Mouse (Mus musculus) hindbrain, embryonic 10.5 days (tissue): ENCODE measurements at regions not wholly inside any gene's neighbourhood (a gene's known extent, or its start where the extent isn't known, plus 50 kb on each side); places are given as distances from the start of the nearest gene placed in this dataset.

ENCODE experiments used
- DNase-seq: peaks from one replicate; pipeline ENCODE4 v3.0.0-alpha.2; 2017; ENCODE audit warnings: low spot score
- H3K27ac ChIP-seq: fragments of 300-500 bp; sonication (generic); 2 replicates; pipeline ENCODE4 v1.5.1; 2016; ENCODE audit warnings: mild to moderate bottlenecking, moderate library complexity
- H3K27me3 ChIP-seq: fragments of 300-500 bp; sonication (generic); 2 replicates; pipeline ENCODE4 v1.6.1; 2016; ENCODE audit warnings: mild to moderate bottlenecking; ENCODE audit not compliant: poor library complexity, insufficient read depth, severe bottlenecking
- H3K36me3 ChIP-seq: fragments of 300-500 bp; sonication (generic); 2 replicates; pipeline ENCODE4 v1.6.1; 2016; ENCODE audit warnings: mild to moderate bottlenecking, moderate library complexity
- H3K4me1 ChIP-seq: fragments of 300-500 bp; sonication (generic); replicated peaks from 2 replicates; pipeline ENCODE4 v1.6.1; 2016; ENCODE audit warnings: mild to moderate bottlenecking
- H3K4me3 ChIP-seq: fragments of 300-500 bp; sonication (generic); 2 replicates; pipeline ENCODE4 v1.5.1; 2016; ENCODE audit warnings: mild to moderate bottlenecking, moderate library complexity
- H3K9me3 ChIP-seq: fragments of 300-500 bp; sonication (generic); 2 replicates; pipeline ENCODE4 v1.6.1; 2016; ENCODE audit warnings: mild to moderate bottlenecking, moderate library complexity
- WGBS: fragments of 180-500 bp; shearing (Covaris S2); methylation state at CpG from one replicate; pipeline ENCODE4 v1.1.7; 2016; 5-methylcytosine and 5-hydroxymethylcytosine counted together

GRCm38 (mm10) chr11:23996250-23996649 is 78.6 kb downstream of the A830031A19Rik start:
- DNase-seq: no peak

GRCm38 (mm10) chr11:23994160-23994559 is 80.7 kb downstream of the A830031A19Rik start:
- no peak for DNase-seq

More at GRCm38 (mm10) chr11:23996250-23996649, 78.6 kb downstream of the A830031A19Rik start:
- H3K4me3 ChIP-seq: no peak overlapping the region
- H3K36me3 ChIP-seq: no peaks in the 10 kb centered on the region
- no peaks in the 10 kb centered on the region for H3K9me3 ChIP-seq
- H3K27me3 ChIP-seq: no peaks in the 10 kb centered on the region
- WGBS: 86% methylated on average over 9 of the region's 9 CpGs
- no peaks in the 10 kb centered on the region for H3K4me1 ChIP-seq
- no peak overlapping the region for H3K27ac ChIP-seq

GRCm38 (mm10) chr11:23987532-23988450 is 87.1 kb downstream of the A830031A19Rik start:
- Histone ChIP-seq H3K4me3 (no peak overlapping the region), H3K27ac (no peak overlapping the region), H3K36me3 (no peaks in the 10 kb centered on the region), H3K27me3 (no peaks in the 10 kb centered on the region), H3K4me1 (no peaks in the 10 kb centered on the region), H3K9me3 (no peaks in the 10 kb centered on the region)
- no peak for DNase-seq
- 77% methylated on average over 7 of the region's 7 CpGs for WGBS

More at GRCm38 (mm10) chr11:23994160-23994559, 80.7 kb downstream of the A830031A19Rik start:
- Histone ChIP-seq H3K36me3 (no peaks in the 10 kb centered on the region), H3K4me1 (no peaks in the 10 kb centered on the region), H3K9me3 (no peaks in the 10 kb centered on the region), H3K27me3 (no peaks in the 10 kb centered on the region), H3K4me3 (no peak overlapping the region), H3K27ac (no peak overlapping the region)

- H3K4me3 ChIP-seq: no peak overlapping the region
- no peaks in the 10 kb centered on the region for H3K36me3 ChIP-seq
- H3K9me3 ChIP-seq: no peaks in the 10 kb centered on the region
- peaks cover 5% of the 10 kb centered on the region; the same call in 1 of the 2 replicates for H3K27me3 ChIP-seq
- no peaks in the 10 kb centered on the region for H3K4me1 ChIP-seq
- 96% methylated on average over 3 of the region's 3 CpGs for WGBS
- DNase-seq: no peak
- H3K27ac ChIP-seq: no peak overlapping the region
These were observed 89.6 kb downstream of the A830031A19Rik start for GRCm38 (mm10) chr11:23985231-23985630.

- Histone ChIP-seq H3K27me3 (peaks cover 13% of the 10 kb centered on the region; the same call in 1 of the 2 replicates), H3K4me1 (no peaks in the 10 kb centered on the region), H3K9me3 (no peaks in the 10 kb centered on the region), H3K36me3 (no peaks in the 10 kb centered on the region), H3K27ac (no peak overlapping the region), H3K4me3 (no peak overlapping the region)
- WGBS: 12% methylated on average over 5 of the region's 5 CpGs
- peak; percentile 79 for DNase-seq
These were observed 84.3 kb upstream of the Papolg start for GRCm38 (mm10) chr11:23979332-23979731.

GRCm38 (mm10) chr11:23978300-23978699 is 83.2 kb upstream of the Papolg start:
- WGBS: 80% methylated on average over 5 of the region's 5 CpGs

GRCm38 (mm10) chr11:23977096-23977495 is 82.0 kb upstream of the Papolg start:
- no peak overlapping the region for H3K27ac ChIP-seq
- H3K36me3 ChIP-seq: no peaks in the 10 kb centered on the region
- no peaks in the 10 kb centered on the region for H3K4me1 ChIP-seq
- H3K4me3 ChIP-seq: no peak overlapping the region
- no peaks in the 10 kb centered on the region for H3K9me3 ChIP-seq
- H3K27me3 ChIP-seq: peaks cover 13% of the 10 kb centered on the region; the same call in 1 of the 2 replicates
- DNase-seq: no peak
- 90% methylated on average over 8 of the region's 8 CpGs for WGBS

More at GRCm38 (mm10) chr11:23978300-23978699, 83.2 kb upstream of the Papolg start:
- Histone ChIP-seq H3K4me1 (no peaks in the 10 kb centered on the region), H3K36me3 (no peaks in the 10 kb centered on the region), H3K4me3 (no peak overlapping the region), H3K9me3 (no peaks in the 10 kb centered on the region), H3K27me3 (peaks cover 13% of the 10 kb centered on the region; the same call in 1 of the 2 replicates), H3K27ac (no peak overlapping the region)
- no peak for DNase-seq

GRCm38 (mm10) chr11:23954323-23954722 is 59.3 kb upstream of the Papolg start:
- no peak for DNase-seq
- no peaks in the 10 kb centered on the region for H3K27me3 ChIP-seq
- no peak overlapping the region; the same call in 1 of the 2 replicates for H3K4me3 ChIP-seq
- 5% methylated on average over 4 of the region's 4 CpGs for WGBS
- H3K9me3 ChIP-seq: no peaks in the 10 kb centered on the region
- no peaks in the 10 kb centered on the region for H3K4me1 ChIP-seq
- H3K36me3 ChIP-seq: no peaks in the 10 kb centered on the region
- no peak overlapping the region for H3K27ac ChIP-seq

GRCm38 (mm10) chr11:23945966-23946365 is 50.9 kb upstream of the Papolg start:
- Histone ChIP-seq H3K27ac (no peak overlapping the region), H3K4me1 (no peaks in the 10 kb centered on the region), H3K4me3 (no peak overlapping the region), H3K27me3 (no peaks in the 10 kb centered on the region), H3K36me3 (no peaks in the 10 kb centered on the region), H3K9me3 (no peaks in the 10 kb centered on the region)
- DNase-seq: no peak
